Mouse (Mus musculus) intestine, postnatal 0 days (tissue): Measurements from ENCODE around the gene Slc28a3. TPM values are rescaled to one million over a fixed set of nuclear protein-coding genes. Genes with fewer than 3 reads are reported as not detected.

Experiments
- ATAC-seq: fragments of 200-750 bp; cut with Nextera tagmentation; 2 replicates; pipeline ENCODE4 v1.8.0; 2017; ENCODE audit warnings: mild to moderate bottlenecking, moderate TSS enrichment, moderate library complexity
- H3K27ac ChIP-seq: fragments of 300-500 bp; sonication (generic); 2 replicates; pipeline ENCODE4 v1.5.1; 2014; ENCODE audit warnings: mild to moderate bottlenecking, low read depth, low read length, moderate library complexity
- H3K27me3 ChIP-seq: fragments of 300-500 bp; sonication (generic); replicated peaks from 2 replicates; pipeline ENCODE4 v1.6.1; 2014; ENCODE audit warnings: low read length, mixed read lengths; ENCODE audit not compliant: control insufficient read depth, insufficient read depth
- H3K36me3 ChIP-seq: fragments of 300-500 bp; sonication (generic); 2 replicates; pipeline ENCODE4 v1.6.1; 2014; ENCODE audit warnings: mild to moderate bottlenecking, moderate library complexity; ENCODE audit not compliant: control insufficient read depth, insufficient read depth
- H3K4me1 ChIP-seq: fragments of 300-500 bp; sonication (generic); replicated peaks from 2 replicates; pipeline ENCODE4 v1.6.1; 2014; ENCODE audit warnings: antibody characterized with exemption, low read length, mixed read lengths; ENCODE audit not compliant: control insufficient read depth, insufficient read depth
- H3K4me2 ChIP-seq: fragments of 300-500 bp; sonication (generic); replicated peaks from 2 replicates; pipeline ENCODE4 v1.6.1; 2014; ENCODE audit warnings: low read depth, mild to moderate bottlenecking, moderate library complexity
- H3K4me3 ChIP-seq: fragments of 300-500 bp; sonication (generic); 2 replicates; pipeline ENCODE4 v1.5.1; 2014; ENCODE audit warnings: low read depth, low read length
- H3K9ac ChIP-seq: fragments of 300-500 bp; sonication (generic); 2 replicates; pipeline ENCODE4 v1.6.1; 2014; ENCODE audit warnings: mild to moderate bottlenecking, low read depth, low read length
- H3K9me3 ChIP-seq: fragments of 300-500 bp; sonication (generic); 2 replicates; pipeline ENCODE4 v1.6.1; 2016; ENCODE audit warnings: mixed run types; ENCODE audit not compliant: control insufficient read depth
- CTCF ChIP-seq: sonication (generic); IDR thresholded peaks from 2 replicates; pipeline ENCODE4 v1.5.1; 2016; ENCODE audit warnings: low read depth, mild to moderate bottlenecking, control low read depth, antibody characterized with exemption, moderate library complexity
- WGBS: fragments of 180-500 bp; shearing (Covaris S2); extraction: QIAGEN DNeasy Blood & Tissue Kit; methylation state at CpG from one replicate; pipeline ENCODE4 v1.1.7; 2014; 5-methylcytosine and 5-hydroxymethylcytosine counted together
- polyA plus RNA-seq: library from polyadenylated mRNA; unstranded; fragments of >200 nt; fragmentation: Nextera tagmentation; extraction: Ambion mirVana; gene quantifications from 2 replicates; pipeline ENCODE4 v1.2.1, GENCODE M21; 2015

The Slc28a3 gene
- polyA plus RNA-seq, 1 experiment from 2014 or later: not detected

- TF ChIP-seq CTCF: no peak
- ATAC-seq: no peak
- H3K9me3 ChIP-seq: no peaks in the 10 kb centered on the region
Observed at GRCm38 (mm10) chr13:58555561-58555960, 55.1 kb downstream of the Slc28a3 start.

GRCm38 (mm10) chr13:58551924-58552323, 58.8 kb downstream of the Slc28a3 start:
- H3K9me3 ChIP-seq: no peaks in the 10 kb centered on the region
- no peaks in the 10 kb centered on the region for H3K36me3 ChIP-seq
- H3K4me3 ChIP-seq: no peak overlapping the region
- no peaks in the 10 kb centered on the region for H3K4me1 ChIP-seq
- H3K9ac ChIP-seq: no peak overlapping the region
- H3K4me2 ChIP-seq: no peak overlapping the region
- H3K27me3 ChIP-seq: no peaks in the 10 kb centered on the region
- ATAC-seq: no peak
- 38% methylated on average over 4 of the region's 4 CpGs for WGBS
- no peak for TF ChIP-seq CTCF
- H3K27ac ChIP-seq: no peak overlapping the region

More at GRCm38 (mm10) chr13:58555561-58555960, 55.1 kb downstream of the Slc28a3 start:
- Histone ChIP-seq H3K4me1 (no peaks in the 10 kb centered on the region), H3K36me3 (no peaks in the 10 kb centered on the region), H3K9ac (no peak overlapping the region), H3K27ac (no peak overlapping the region), H3K27me3 (no peaks in the 10 kb centered on the region), H3K4me2 (no peak overlapping the region), H3K4me3 (no peak overlapping the region)
- 72% methylated on average over 5 of the region's 5 CpGs for WGBS

- no peak for TF ChIP-seq CTCF
- 29% methylated on average over 7 of the region's 7 CpGs for WGBS
- no peaks in the 10 kb centered on the region for H3K4me1 ChIP-seq
- H3K36me3 ChIP-seq: no peaks in the 10 kb centered on the region
- H3K4me3 ChIP-seq: no peak overlapping the region
- H3K9ac ChIP-seq: no peak overlapping the region
- H3K27ac ChIP-seq: no peak overlapping the region
- H3K4me2 ChIP-seq: no peak overlapping the region
- H3K9me3 ChIP-seq: no peaks in the 10 kb centered on the region
- ATAC-seq: no peak
- no peaks in the 10 kb centered on the region for H3K27me3 ChIP-seq
Observed at GRCm38 (mm10) chr13:58547570-58547969, 63.1 kb downstream of the Slc28a3 start.

GRCm38 (mm10) chr13:58543688-58544408, 66.8 kb downstream of the Slc28a3 start:
- H3K27ac ChIP-seq: no peak overlapping the region
- 67% methylated on average over 12 of the region's 12 CpGs for WGBS
- H3K4me3 ChIP-seq: no peak overlapping the region
- no peaks in the 10 kb centered on the region for H3K36me3 ChIP-seq
- H3K9me3 ChIP-seq: no peaks in the 10 kb centered on the region
- no peak overlapping the region for H3K4me2 ChIP-seq
- ATAC-seq: no peak
- no peak for TF ChIP-seq CTCF
- no peak overlapping the region for H3K9ac ChIP-seq
- no peaks in the 10 kb centered on the region for H3K4me1 ChIP-seq
- no peaks in the 10 kb centered on the region for H3K27me3 ChIP-seq

- peak; percentile 99 for TF ChIP-seq CTCF
- peak; percentile 73 for ATAC-seq
- Histone ChIP-seq H3K27ac (no peak overlapping the region), H3K4me1 (no peaks in the 10 kb centered on the region), H3K9ac (no peak overlapping the region), H3K9me3 (no peaks in the 10 kb centered on the region), H3K4me3 (no peak overlapping the region), H3K4me2 (no peak overlapping the region), H3K36me3 (no peaks in the 10 kb centered on the region), H3K27me3 (no peaks in the 10 kb centered on the region)
- 42% methylated on average over 7 of the region's 7 CpGs for whole genome bisulfite sequencing
Observed at GRCm38 (mm10) chr13:58543066-58543465, 67.6 kb downstream of the Slc28a3 start.

GRCm38 (mm10) chr13:58542601-58543041, 68.1 kb downstream of the Slc28a3 start:
- no peaks in the 10 kb centered on the region for H3K27me3 ChIP-seq
- H3K4me2 ChIP-seq: no peak overlapping the region
- no peak overlapping the region for H3K4me3 ChIP-seq
- H3K27ac ChIP-seq: no peak overlapping the region
- no peaks in the 10 kb centered on the region for H3K4me1 ChIP-seq
- WGBS: 73% methylated on average over 10 of the region's 10 CpGs
- TF ChIP-seq CTCF: no peak
- H3K9ac ChIP-seq: no peak overlapping the region
- no peak for ATAC-seq
- H3K36me3 ChIP-seq: no peaks in the 10 kb centered on the region
- H3K9me3 ChIP-seq: no peaks in the 10 kb centered on the region
